Mouse (Mus musculus) left cerebral cortex, postnatal 25 days (tissue): Measurements from ENCODE around the gene Id2. TPM values are rescaled to one million over a fixed set of nuclear protein-coding genes. Genes with fewer than 3 reads are reported as not detected.
A peak's percentile ranks its signal among the peaks of the same experiment; 100 is the strongest.

ENCODE experiments used
- DNase-seq, 2 experiments: peaks; one replicate each; pipeline ENCODE4 v3.0.0; 2022; ENCODE audit warnings: low spot score in 2 of 2, mixed read lengths in 1 of 2
- intact Hi-C: fragments of 180-260 bp; cut with DNase I; formaldehyde crosslinking; loops from one replicate; pipeline ENCODE4 v1.15.1; 2025
- total RNA-seq, 2 experiments: library from RNA; stranded (reverse); gene quantifications; 2 replicates each; pipeline ENCODE4 v1.2.3; 2021

The Id2 gene
- total RNA-seq, 2 experiments from 2014 or later: 148 to 163 TPM

- peak; percentile 42 to 43 for DNase-seq
- intact Hi-C loops: loop anchor here (1.0 to 10.0 kb wide), 6 partner anchors 322 to 1185 kb away; no protein-coding TSS in a partner anchor
Observed at GRCm38 (mm10) chr12:25092751-25093211, 4.2 kb downstream of the Id2 start.

GRCm38 (mm10) chr12:25092027-25092704 is 4.8 kb downstream of the Id2 start:
- intact Hi-C loops: loop anchor here (1.0 to 10.0 kb wide), 6 partner anchors 323 to 1185 kb away; no protein-coding TSS in a partner anchor
- peak; percentile 91 to 94 for DNase-seq

- DNase-seq: no peak
- intact Hi-C loops: no loop called here
Observed at GRCm38 (mm10) chr12:25089433-25089832, 7.5 kb downstream of the Id2 start.

- intact Hi-C loops: no loop called here
Observed at GRCm38 (mm10) chr12:25086966-25087365, 10.0 kb downstream of the Id2 start.

GRCm38 (mm10) chr12:25083260-25084178 is 13.4 kb downstream of the Id2 start:
- no peak for DNase-seq
- intact Hi-C loops: loop anchor here (5.0 kb wide), 1 partner anchor 51 kb away; no protein-coding TSS in a partner anchor

More at GRCm38 (mm10) chr12:25086966-25087365, 10.0 kb downstream of the Id2 start:
- DNase-seq: no peak

- peak in 1 of 2 experiments; percentile 81 for DNase-seq
- intact Hi-C loops: no loop called here
Observed at GRCm38 (mm10) chr12:25074344-25074743, 22.6 kb downstream of the Id2 start.

- DNase-seq: no peak
- intact Hi-C loops: no loop called here
Observed at GRCm38 (mm10) chr12:25073374-25073773, 23.6 kb downstream of the Id2 start.

- no peak for DNase-seq
- intact Hi-C loops: no loop called here
Observed at GRCm38 (mm10) chr12:25062264-25062663, 34.7 kb downstream of the Id2 start.

GRCm38 (mm10) chr12:25060901-25061300 is 36.0 kb downstream of the Id2 start:
- intact Hi-C loops: no loop called here
- no peak for DNase-seq

- DNase-seq: peak in 1 of 2 experiments; percentile 61
- intact Hi-C loops: no loop called here
Observed at GRCm38 (mm10) chr12:25059487-25060200, 37.3 kb downstream of the Id2 start.

- DNase-seq: no peak
- intact Hi-C loops: no loop called here
Observed at GRCm38 (mm10) chr12:25054963-25055362, 42.0 kb downstream of the Id2 start.

- DNase-seq: peak in 1 of 2 experiments; percentile 42
- intact Hi-C loops: no loop called here
Observed at GRCm38 (mm10) chr12:25054511-25054910, 42.4 kb downstream of the Id2 start.

GRCm38 (mm10) chr12:25049253-25049652 is 47.7 kb downstream of the Id2 start:
- intact Hi-C loops: no loop called here
- DNase-seq: no peak

GRCm38 (mm10) chr12:25044579-25044978 is 52.4 kb downstream of the Id2 start:
- no peak for DNase-seq
- intact Hi-C loops: no loop called here

GRCm38 (mm10) chr12:25044056-25044455 is 52.9 kb downstream of the Id2 start:
- no peak for DNase-seq
- intact Hi-C loops: no loop called here

Other genes with a start within 250 kb of the Id2 start
- 100 to 1,000 TPM; 286 to 300 TPM for gene Kidins220, start 122.2 kb downstream of the Id2 start, total RNA-seq